Mouse (Mus musculus): ENCODE measurements around the gene Bcas2. TPM values are rescaled to one million over a fixed set of nuclear protein-coding genes. Genes with fewer than 3 reads are reported as not detected.
"Not testable (repeated sequence)": the region's sequence is repeated elsewhere in the genome, so short reads cannot be mapped to it uniquely, and the experiment has no call there.

Gene Bcas2
- polyA plus RNA-seq, 1 experiment from 2014 or later, result 195 TPM

- ATAC-seq (ENCODE audit: low FRiP score, low TSS enrichment), result no peak
- Histone ChIP-seq H3K9ac (ENCODE audit: low read depth, low read length) (no peak overlapping the region), H3K27ac (ENCODE audit: low read depth, low read length) (no peak overlapping the region), H3K4me1 (ENCODE audit: control insufficient read depth, insufficient read depth, low read length) (peaks cover 13% of the 10 kb centered on the region; the same call in 1 of the 2 replicates), H3K4me3 (ENCODE audit: low read length) (no peak overlapping the region), H3K4me2 (replicated peaks; ENCODE audit: low read depth, low read length) (no peak overlapping the region), H3K36me3 (ENCODE audit: control insufficient read depth, insufficient read depth, low read length) (no peaks in the 10 kb centered on the region), H3K27me3 (ENCODE audit: control insufficient read depth, insufficient read depth, low read length) (no peaks in the 10 kb centered on the region), H3K9me3 (ENCODE audit: control insufficient read depth, low read length) (no peaks in the 10 kb centered on the region)
- 92% methylated on average over 10 of the region's 10 CpGs for WGBS
Observed at GRCm38 (mm10) chr3:103133098-103133497, 38.4 kb upstream of the Bcas2 start.

DNA sequence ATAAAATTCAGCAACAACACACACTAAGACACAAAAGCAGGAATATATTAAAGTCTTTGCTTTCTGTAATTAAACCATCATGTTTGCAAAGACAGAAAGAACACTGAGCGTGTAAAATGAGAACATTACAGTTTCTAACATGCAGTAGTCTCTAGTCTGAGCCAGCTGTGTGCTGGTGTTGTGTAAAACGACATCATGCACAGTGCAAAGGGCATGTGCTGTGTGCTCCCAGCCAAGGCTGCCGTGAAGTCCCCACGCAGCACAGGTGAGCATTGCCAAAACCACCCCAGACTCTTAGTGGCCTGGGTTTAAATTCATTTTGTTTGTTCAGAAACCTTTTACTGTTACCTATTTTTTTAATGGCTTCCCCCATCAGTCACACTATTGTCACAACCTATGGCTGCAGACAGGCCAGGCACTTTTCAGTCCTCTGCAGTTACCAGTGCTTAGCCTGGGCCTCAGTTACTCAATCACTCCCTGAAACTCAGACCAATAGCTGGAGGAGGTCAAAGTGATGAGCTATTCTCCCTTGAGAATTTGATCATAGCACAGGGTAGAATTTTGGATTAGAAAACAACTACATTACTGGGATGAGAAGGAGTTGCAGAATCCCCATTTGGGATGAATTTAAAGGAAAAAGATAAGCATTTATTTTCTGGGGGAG, 34.9 kb upstream of the Bcas2 start:
- Histone ChIP-seq H3K4me2 (replicated peaks; ENCODE audit: low read depth, low read length) (no peak overlapping the region), H3K36me3 (ENCODE audit: control insufficient read depth, insufficient read depth, low read length) (no peaks in the 10 kb centered on the region), H3K27me3 (ENCODE audit: control insufficient read depth, insufficient read depth, low read length) (no peaks in the 10 kb centered on the region), H3K9ac (ENCODE audit: low read depth, low read length) (no peak overlapping the region), H3K9me3 (ENCODE audit: control insufficient read depth, low read length) (no peaks in the 10 kb centered on the region), H3K27ac (ENCODE audit: low read depth, low read length) (no peak overlapping the region), H3K4me1 (ENCODE audit: control insufficient read depth, insufficient read depth, low read length) (0 out of 2 replicates have a peak, but pooled peaks cover 3% of the 10 kb centered on the region), H3K4me3 (ENCODE audit: low read length) (no peak overlapping the region)
- ATAC-seq (ENCODE audit: low FRiP score, low TSS enrichment), result no peak
- WGBS, result 88% methylated on average over 4 of the region's 4 CpGs

DNA sequence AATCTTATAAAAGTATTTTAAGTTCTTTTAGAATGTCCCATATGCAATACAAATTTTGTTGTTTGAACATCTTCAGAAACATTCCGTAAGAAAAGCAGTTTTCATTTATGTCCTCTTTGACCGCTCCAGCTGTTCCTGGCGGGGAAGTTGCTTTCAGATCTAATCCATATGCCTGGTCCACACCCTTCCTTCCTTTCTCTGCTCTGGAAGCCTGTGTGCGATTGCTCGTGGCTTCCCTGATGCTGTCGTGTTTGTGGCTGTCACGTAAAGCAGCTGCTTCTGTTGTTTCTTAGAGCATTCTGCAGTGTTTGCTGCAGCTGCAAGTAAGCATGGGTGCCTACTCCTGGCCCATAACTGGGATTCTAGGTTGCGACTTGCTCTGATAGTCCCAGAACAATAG, 32.4 kb upstream of the Bcas2 start:
- Histone ChIP-seq H3K4me1 (ENCODE audit: control insufficient read depth, insufficient read depth, low read length) (0 out of 2 replicates have a peak, but pooled peaks cover 3% of the 10 kb centered on the region), H3K9me3 (ENCODE audit: control insufficient read depth, low read length) (no peaks in the 10 kb centered on the region), H3K36me3 (ENCODE audit: control insufficient read depth, insufficient read depth, low read length) (no peaks in the 10 kb centered on the region), H3K4me3 (ENCODE audit: low read length) (no peak overlapping the region), H3K27ac (ENCODE audit: low read depth, low read length) (peak overlapping the region; percentile 53; the same call in 1 of the 2 replicates), H3K27me3 (ENCODE audit: control insufficient read depth, insufficient read depth, low read length) (no peaks in the 10 kb centered on the region), H3K4me2 (replicated peaks; ENCODE audit: low read depth, low read length) (no peak overlapping the region), H3K9ac (ENCODE audit: low read depth, low read length) (no peak overlapping the region)
- 53% methylated on average over 8 of the region's 8 CpGs for WGBS
- ATAC-seq (ENCODE audit: low FRiP score, low TSS enrichment), result no peak

DNA sequence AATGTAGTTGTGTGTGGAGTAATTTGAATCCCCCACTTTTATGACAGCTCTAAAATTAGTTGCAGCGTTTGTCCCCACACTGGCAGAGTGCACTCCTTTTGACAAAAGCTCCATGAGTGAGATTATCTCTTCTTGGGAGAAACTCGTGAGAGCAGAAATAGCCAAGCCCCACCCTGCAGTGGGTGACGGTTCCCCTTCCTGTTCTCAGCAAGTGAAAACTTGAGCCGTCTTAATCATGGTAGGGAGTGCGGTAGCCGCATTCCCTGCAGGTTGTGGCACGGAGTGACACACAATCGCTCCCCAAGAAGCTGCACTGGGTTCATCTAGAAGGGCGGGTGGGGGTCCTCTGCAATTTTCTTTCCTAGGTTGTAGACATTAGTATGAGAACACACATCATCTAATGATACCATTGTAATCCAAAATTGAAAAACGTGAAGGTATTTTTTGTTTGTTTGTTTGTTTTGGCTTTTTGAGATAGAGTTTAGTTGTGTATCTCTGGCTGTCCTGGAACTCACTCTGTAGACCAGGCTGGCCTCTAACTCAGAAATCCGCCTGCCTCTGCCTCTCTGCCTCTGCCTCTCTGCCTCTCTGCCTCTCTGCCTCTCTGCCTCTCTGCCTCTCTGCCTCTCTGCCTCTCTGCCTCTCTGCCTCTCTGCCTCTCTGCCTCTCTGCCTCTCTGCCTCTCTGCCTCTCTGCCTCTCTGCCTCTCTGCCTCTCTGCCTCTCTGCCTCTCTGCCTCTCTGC, 31.2 kb upstream of the Bcas2 start:
- 48% methylated on average over 11 of the region's 11 CpGs for WGBS
- H3K9ac ChIP-seq (ENCODE audit: low read depth, low read length); H3K4me3 ChIP-seq (ENCODE audit: low read length); H3K9me3 ChIP-seq (ENCODE audit: control insufficient read depth, low read length); H3K27ac ChIP-seq (ENCODE audit: low read depth, low read length); ATAC-seq (ENCODE audit: low FRiP score, low TSS enrichment); H3K36me3 ChIP-seq (ENCODE audit: control insufficient read depth, insufficient read depth, low read length); H3K4me1 ChIP-seq (ENCODE audit: control insufficient read depth, insufficient read depth, low read length); H3K27me3 ChIP-seq (ENCODE audit: control insufficient read depth, insufficient read depth, low read length): not testable (repeated sequence)
- 0 out of 2 replicates have a peak overlapping the region, but pooled peaks have one; percentile 10 for H3K4me2 ChIP-seq (replicated peaks; ENCODE audit: low read depth, low read length)

DNA sequence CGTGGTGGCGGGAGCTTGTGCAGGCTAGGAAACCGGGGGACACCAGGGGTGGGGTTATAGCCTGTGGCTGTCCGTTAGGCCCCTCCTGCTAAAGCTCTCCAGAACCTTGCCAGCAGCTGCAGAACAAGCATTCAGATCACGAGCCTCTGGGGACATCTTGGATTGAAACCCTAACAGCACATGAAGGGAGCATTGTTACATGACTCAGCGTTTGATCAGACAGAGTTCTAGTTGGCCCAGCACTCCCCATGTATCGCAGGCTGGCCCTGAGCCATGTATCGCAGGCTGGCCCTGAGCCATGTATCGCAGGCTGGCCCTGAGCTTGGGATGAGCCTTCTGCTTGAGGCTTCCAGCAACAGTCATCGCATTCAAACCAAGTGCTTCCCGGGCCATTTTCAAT, 30.2 kb upstream of the Bcas2 start:
- Histone ChIP-seq H3K4me2 (replicated peaks; ENCODE audit: low read depth, low read length) (no peak overlapping the region), H3K4me1 (ENCODE audit: control insufficient read depth, insufficient read depth, low read length) (0 out of 2 replicates have a peak, but pooled peaks cover 3% of the 10 kb centered on the region), H3K4me3 (ENCODE audit: low read length) (no peak overlapping the region), H3K36me3 (ENCODE audit: control insufficient read depth, insufficient read depth, low read length) (no peaks in the 10 kb centered on the region), H3K9ac (ENCODE audit: low read depth, low read length) (no peak overlapping the region), H3K27ac (ENCODE audit: low read depth, low read length) (no peak overlapping the region), H3K9me3 (ENCODE audit: control insufficient read depth, low read length) (no peaks in the 10 kb centered on the region), H3K27me3 (ENCODE audit: control insufficient read depth, insufficient read depth, low read length) (no peaks in the 10 kb centered on the region)
- WGBS, result 89% methylated on average over 11 of the region's 11 CpGs
- no peak for ATAC-seq (ENCODE audit: low FRiP score, low TSS enrichment)

- no peak for ATAC-seq (ENCODE audit: low FRiP score, low TSS enrichment)
- 90% methylated on average over 10 of the region's 10 CpGs for WGBS
- 0 out of 2 replicates have a peak, but pooled peaks cover 3% of the 10 kb centered on the region for H3K4me1 ChIP-seq (ENCODE audit: control insufficient read depth, insufficient read depth, low read length)
- H3K27ac ChIP-seq (ENCODE audit: low read depth, low read length), result no peak overlapping the region
- H3K4me3 ChIP-seq (ENCODE audit: low read length), result no peak overlapping the region
- no peak overlapping the region for H3K9ac ChIP-seq (ENCODE audit: low read depth, low read length)
- H3K36me3 ChIP-seq (ENCODE audit: control insufficient read depth, insufficient read depth, low read length), result no peaks in the 10 kb centered on the region
- H3K4me2 ChIP-seq (replicated peaks; ENCODE audit: low read depth, low read length), result no peak overlapping the region
- H3K27me3 ChIP-seq (ENCODE audit: control insufficient read depth, insufficient read depth, low read length), result no peaks in the 10 kb centered on the region
- H3K9me3 ChIP-seq (ENCODE audit: control insufficient read depth, low read length), result no peaks in the 10 kb centered on the region
Observed at GRCm38 (mm10) chr3:103142366-103142765, 29.1 kb upstream of the Bcas2 start.

DNA sequence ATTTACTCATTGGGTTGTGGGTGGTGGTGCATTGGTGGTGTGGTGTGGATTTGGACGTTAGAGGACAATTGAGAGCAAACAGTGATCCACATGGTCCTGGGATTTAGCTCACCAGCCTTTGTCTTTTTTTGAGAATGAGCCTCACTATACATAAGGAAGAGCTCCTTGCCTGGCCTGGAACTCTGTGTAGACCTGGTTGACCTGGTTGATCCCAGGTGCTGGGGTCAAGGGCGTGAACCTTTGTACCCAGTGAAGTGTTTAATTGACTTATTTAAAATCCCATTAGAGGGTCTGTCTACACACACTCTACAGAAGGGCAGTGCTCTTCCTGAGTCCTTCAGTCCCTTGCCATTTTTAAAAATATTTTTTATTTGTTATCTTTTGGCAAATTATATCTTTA, 26.1 kb upstream of the Bcas2 start:
- H3K27ac ChIP-seq (ENCODE audit: low read depth, low read length), result no peak overlapping the region
- no peaks in the 10 kb centered on the region for H3K36me3 ChIP-seq (ENCODE audit: control insufficient read depth, insufficient read depth, low read length)
- 75% methylated on average over 2 of the region's 2 CpGs for WGBS
- H3K4me1 ChIP-seq (ENCODE audit: control insufficient read depth, insufficient read depth, low read length), result no peaks in the 10 kb centered on the region
- no peaks in the 10 kb centered on the region for H3K9me3 ChIP-seq (ENCODE audit: control insufficient read depth, low read length)
- no peak for ATAC-seq (ENCODE audit: low FRiP score, low TSS enrichment)
- H3K9ac ChIP-seq (ENCODE audit: low read depth, low read length), result no peak overlapping the region
- H3K4me2 ChIP-seq (replicated peaks; ENCODE audit: low read depth, low read length), result no peak overlapping the region
- H3K4me3 ChIP-seq (ENCODE audit: low read length), result no peak overlapping the region
- no peaks in the 10 kb centered on the region for H3K27me3 ChIP-seq (ENCODE audit: control insufficient read depth, insufficient read depth, low read length)

GRCm38 (mm10) chr3:103145791-103146190, 25.7 kb upstream of the Bcas2 start:
- ATAC-seq (ENCODE audit: low FRiP score, low TSS enrichment), result no peak
- H3K27ac ChIP-seq (ENCODE audit: low read depth, low read length), result no peak overlapping the region
- 78% methylated on average over 4 of the region's 4 CpGs for whole genome bisulfite sequencing

More at GRCm38 (mm10) chr3:103145791-103146190, 25.7 kb upstream of the Bcas2 start:
- H3K4me3 ChIP-seq (ENCODE audit: low read length), result no peak overlapping the region
- no peaks in the 10 kb centered on the region for H3K4me1 ChIP-seq (ENCODE audit: control insufficient read depth, insufficient read depth, low read length)
- H3K36me3 ChIP-seq (ENCODE audit: control insufficient read depth, insufficient read depth, low read length), result no peaks in the 10 kb centered on the region
- no peak overlapping the region for H3K9ac ChIP-seq (ENCODE audit: low read depth, low read length)
- H3K9me3 ChIP-seq (ENCODE audit: control insufficient read depth, low read length), result no peaks in the 10 kb centered on the region
- no peaks in the 10 kb centered on the region for H3K27me3 ChIP-seq (ENCODE audit: control insufficient read depth, insufficient read depth, low read length)
- H3K4me2 ChIP-seq (replicated peaks; ENCODE audit: low read depth, low read length), result no peak overlapping the region
